Comparison of ENCODE assay signal across 10 mouse cellular contexts in genomic region chr7:81777667-81778218, GRCm38 (mm10). TPM values are rescaled to one million over a fixed set of nuclear protein-coding genes. Genes with fewer than 3 reads are reported as not detected.
A peak's percentile ranks its signal among the peaks of the same experiment; 100 is the strongest.
DNase-seq lines count a peak whose midpoint lies in the region; TF ChIP-seq lines count a peak whose summit lies in the region.
"Had no signal": no experiment of that assay in that cellular context is flagged by ENCODE, and none has a peak within 500 bp of the region (broad histone marks: within the 10 kb centered on the region; RNA-seq: fewer than 3 reads in every experiment).

No protein-coding gene starts in this region.

- no peak overlapping the region for H3K4me3 ChIP-seq in cerebellum, adult 2 months (replicated peaks; ENCODE audit: insufficient read depth, low read depth, low read length)
- no peak overlapping the region for H3K4me3 ChIP-seq in kidney, adult 2 months (ENCODE audit: insufficient read depth, low read depth, low read length)
- H3K4me3 ChIP-seq: embryonic facial prominence, embryonic 15.5 days had no signal

- peak; percentile 39; the same call in 1 of the 2 replicates for TF ChIP-seq CTCF in cerebellum, adult 2 months (IDR thresholded peaks at IDR 0.05; ENCODE audit: borderline replicate concordance, insufficient read depth, low read depth, low read length)
- 0 out of 2 replicates have a peak, but pooled peaks have one; percentile 15 for TF ChIP-seq CTCF in kidney, adult 2 months (conservative IDR thresholded peaks at IDR 0.05; ENCODE audit: insufficient read depth, insufficient read length, low read depth, low read length)

- no peaks in the 10 kb centered on the region for H3K4me1 ChIP-seq in cerebellum, adult 2 months (ENCODE audit: control insufficient read depth, insufficient read depth, low read length)
- no peaks in the 10 kb centered on the region for H3K4me1 ChIP-seq in kidney, adult 2 months (ENCODE audit: control insufficient read depth, insufficient read depth, low read length)

- TF ChIP-seq POLR2A in cerebellum, adult 2 months (IDR thresholded peaks at IDR 0.05; ENCODE audit: borderline replicate concordance, insufficient read depth, low read length), result no peak
- no peak for TF ChIP-seq POLR2A in kidney, adult 2 months (IDR thresholded peaks at IDR 0.05; ENCODE audit: low read depth, low read length)

- H3K27ac ChIP-seq in cerebellum, adult 2 months (ENCODE audit: insufficient read depth, low read length), result no peak overlapping the region
- H3K27ac ChIP-seq in kidney, adult 2 months (ENCODE audit: insufficient read depth, low read depth, low read length), result no peak overlapping the region
- H3K27ac ChIP-seq: embryonic facial prominence, embryonic 15.5 days had no signal

- WGBS in cerebellum, adult 2 months, result 62% methylated on average over 10 of the region's 10 CpGs
- 68% methylated on average over 10 of the region's 10 CpGs for WGBS in kidney, adult 2 months

- no peak for DNase-seq in cerebellum, adult 2 months
- no peak for DNase-seq in cerebellum, adult 11-12 months
- no peak for DNase-seq in kidney, adult 2 months
- DNase-seq in kidney, adult 18-20 months, result no peak
- peak; percentile 22 for DNase-seq in right cerebral cortex, postnatal 4 days
- no peak for DNase-seq in right cerebral cortex, postnatal 25 days
- peak; percentile 12 for DNase-seq in telencephalon, adult 2 months (ENCODE audit: low read depth, low spot score)
- no peak for DNase-seq in testis, postnatal 10 days (ENCODE audit: low spot score)
- DNase-seq: B cell, adult 2 months had no signal

- no peaks in the 10 kb centered on the region for H3K27me3 ChIP-seq in cerebellum, adult 2 months (ENCODE audit: control insufficient read depth, insufficient read depth, low read length)
- H3K27me3 ChIP-seq in kidney, adult 2 months (replicated peaks; ENCODE audit: control insufficient read depth, insufficient read depth, low read length), result no peaks in the 10 kb centered on the region
- H3K27me3 ChIP-seq: embryonic facial prominence, embryonic 15.5 days had no signal

- H3K36me3 ChIP-seq in kidney, adult 2 months (ENCODE audit: control insufficient read depth, insufficient read depth, low read length), result no peaks in the 10 kb centered on the region

RNA-seq across cellular contexts. Expression of gene 3110040N11Rik, which starts 11.5 kb away (rescaled TPM):
- 26.5 and 27.0 TPM in 2 replicates for polyA plus RNA-seq in cerebellum, adult 2 months (2012; rRNA removed)
- polyA plus RNA-seq in kidney, adult 2 months (2012; rRNA removed), result 36.8 and 40.3 TPM in 2 replicates

RNA-seq across cellular contexts. Expression of gene Ramac, which starts 15.0 kb away (rescaled TPM):
- 71.0 and 77.7 TPM in 2 replicates for polyA plus RNA-seq in cerebellum, adult 2 months (2012; rRNA removed)
- polyA plus RNA-seq in kidney, adult 2 months (2012; rRNA removed), result 14.7 and 23.8 TPM in 2 replicates

RNA-seq across cellular contexts. Expression of gene Btbd1, which starts 51.5 kb away (rescaled TPM):
- 67.5 and 72.5 TPM in 2 replicates for polyA plus RNA-seq in cerebellum, adult 2 months (2012; rRNA removed)
- polyA plus RNA-seq in kidney, adult 2 months (2012; rRNA removed), result 24.3 and 28.1 TPM in 2 replicates

Comparison
In these comparisons a context has a peak if more than half of its experiments do, and no peak if none do; other contexts are left out.
1. DNase-seq: peak in right cerebral cortex, postnatal 4 days (single experiment) and telencephalon, adult 2 months (single experiment); none in cerebellum, adult 2 months (0 of 2), cerebellum, adult 11-12 months (single experiment), kidney, adult 2 months (single experiment), kidney, adult 18-20 months (single experiment), right cerebral cortex, postnatal 25 days (single experiment) and testis, postnatal 10 days (single experiment).